Mouse (Mus musculus) layer of hippocampus, postnatal 36 days (tissue): Measurements from ENCODE around the gene Fpr1. TPM values are rescaled to one million over a fixed set of nuclear protein-coding genes. Genes with fewer than 3 reads are reported as not detected.
"Not testable (repeated sequence)": the region's sequence is repeated elsewhere in the genome, so short reads cannot be mapped to it uniquely, and the experiment has no call there.

ENCODE experiments used
- DNase-seq, 2 experiments: peaks; one replicate each; pipeline ENCODE4 v3.0.0; 2022
- total RNA-seq, 2 experiments: library from RNA; stranded (reverse); gene quantifications; 2 replicates each; pipeline ENCODE4 v1.2.3; 2021

Fpr1 gene
- total RNA-seq = not detected

DNA sequence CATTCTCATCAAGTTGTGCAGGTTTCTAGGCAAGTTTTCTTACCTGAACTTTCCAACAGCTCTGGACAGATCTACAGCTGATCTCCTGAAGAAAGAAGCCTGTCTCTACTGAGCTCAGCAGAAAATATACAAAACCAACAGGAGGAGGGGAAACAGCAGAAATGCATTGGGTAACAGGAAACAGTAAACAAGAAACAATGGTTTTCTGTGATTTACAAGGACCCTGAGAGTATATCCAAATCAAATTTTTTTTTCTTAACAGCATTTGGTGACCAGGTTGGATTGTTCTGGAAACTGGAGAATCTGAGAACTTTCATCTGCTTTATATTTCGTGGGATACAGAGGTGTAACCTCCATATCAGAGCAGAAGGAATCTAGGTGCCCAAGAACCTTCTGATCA lies at the start of gene Fpr1:
Gene Fpr1 (minus strand): TSS at position 101 of the 400 bp plus-strand sequence.
- no peak for DNase-seq

DNA sequence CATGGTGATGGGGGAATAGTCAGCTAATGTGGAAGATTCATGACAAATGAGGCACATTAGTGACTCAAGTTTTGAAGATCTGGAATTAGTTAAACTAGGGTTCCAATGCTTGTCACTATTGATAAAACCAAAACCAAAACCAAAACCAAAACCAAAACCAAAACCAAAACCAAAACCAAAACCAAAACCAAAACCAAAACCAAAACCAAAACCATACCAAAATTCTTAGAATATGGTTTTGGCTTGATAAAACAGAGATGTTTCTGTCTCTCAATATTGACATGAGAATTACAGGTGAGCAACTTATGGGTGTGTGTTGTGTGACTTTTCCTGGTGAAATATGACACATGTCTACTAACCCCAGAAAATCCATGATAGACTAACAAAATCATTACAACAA lies 34.0 kb upstream of the Fpr1 start:
- DNase-seq = no peak

DNA sequence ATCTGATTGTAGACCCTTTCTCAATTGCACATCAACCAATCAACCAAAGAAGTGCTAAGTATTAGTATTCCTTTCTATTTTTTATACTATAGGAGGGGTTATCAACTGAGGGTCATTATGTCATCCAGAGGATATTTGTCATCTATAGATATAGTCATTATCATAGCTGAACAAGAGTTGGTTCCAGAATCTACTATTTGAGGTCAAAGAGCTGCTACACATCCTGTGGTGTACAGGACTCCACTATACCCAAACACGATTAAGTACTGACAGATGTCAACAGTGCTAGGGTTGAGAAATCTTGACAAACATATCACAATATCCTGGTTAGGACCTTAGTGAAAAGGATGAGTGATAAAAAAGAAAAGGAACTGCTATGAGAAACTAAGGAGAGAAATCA lies 33.6 kb upstream of the Fpr1 start:
- DNase-seq = no peak

DNA sequence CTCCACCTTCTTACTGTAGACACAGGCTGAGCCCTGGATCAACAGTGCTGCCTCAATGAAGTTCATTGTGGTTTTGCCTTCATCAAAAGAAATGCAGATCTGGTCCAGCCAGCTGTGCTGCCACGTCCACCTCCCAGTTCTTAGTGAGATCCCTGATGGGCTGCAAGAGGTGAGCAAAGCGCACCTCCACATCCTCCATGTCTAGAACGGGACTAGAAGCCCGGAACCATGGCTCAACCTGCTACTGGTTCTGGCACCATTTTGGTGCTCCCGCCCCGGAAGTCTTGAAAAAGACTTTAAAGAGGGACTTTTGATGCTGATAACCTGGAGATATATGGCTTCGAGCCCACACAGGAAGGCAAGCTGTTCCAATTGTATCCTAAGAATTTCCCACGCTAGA lies 28.9 kb upstream of the Fpr1 start:
- DNase-seq = not testable (repeated sequence)

DNA sequence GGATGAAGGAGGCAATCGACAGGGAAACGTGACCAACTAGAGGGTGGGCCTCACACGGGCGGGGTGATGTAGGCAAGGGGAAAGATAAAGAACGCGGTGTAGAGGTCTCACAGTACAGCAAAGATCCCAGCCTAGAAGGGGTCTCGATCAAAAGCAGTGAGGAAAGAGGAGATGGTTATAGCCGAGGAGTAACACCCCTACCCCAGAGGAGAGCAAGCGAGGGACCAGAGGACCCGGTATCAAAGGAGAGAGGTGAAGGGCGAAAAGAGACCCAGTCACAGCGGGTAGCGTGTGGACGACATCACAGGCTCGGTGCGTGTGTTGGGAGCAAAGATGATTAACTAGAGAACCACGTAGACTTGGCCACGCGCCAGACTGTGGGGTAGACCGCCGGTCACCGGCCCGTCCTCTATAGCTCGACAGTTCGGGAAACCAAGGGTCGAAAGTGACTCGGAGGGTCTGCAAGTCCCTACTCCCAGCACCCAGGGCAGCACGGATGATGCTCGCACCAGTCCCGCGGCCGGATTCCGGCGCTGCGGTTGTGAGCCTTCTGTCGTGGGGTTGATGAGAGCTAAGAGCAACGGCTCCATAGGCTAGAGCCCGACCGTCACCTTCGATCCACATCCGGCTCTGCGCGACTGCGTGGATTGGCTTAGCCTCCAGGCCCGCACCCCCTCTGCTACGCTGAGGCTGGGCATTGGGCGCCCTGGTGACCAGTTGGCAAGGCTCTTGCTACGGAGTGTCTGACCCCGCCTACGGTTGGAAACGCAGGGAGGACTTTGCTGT lies 26.1 kb upstream of the Fpr1 start:
- peak; percentile 73 to 75 for DNase-seq

DNA sequence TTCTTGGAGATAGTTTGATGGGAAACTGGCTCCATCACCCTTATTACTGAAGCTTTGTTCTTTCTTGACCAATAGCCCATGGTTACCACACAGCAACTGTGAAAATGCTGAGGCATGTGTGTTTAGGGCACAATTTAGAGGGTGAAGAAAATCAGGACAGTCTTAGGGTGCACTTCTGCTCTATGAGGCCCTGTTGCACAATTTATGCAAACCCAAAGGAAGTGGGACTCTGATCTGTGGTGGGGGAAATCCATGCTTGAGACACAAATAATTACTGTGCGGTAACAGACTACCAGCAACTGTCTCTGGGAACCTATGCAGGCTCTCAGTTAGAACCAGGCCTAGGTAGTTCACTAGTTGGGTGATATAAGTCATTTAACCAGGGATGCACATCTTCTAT lies 17.0 kb upstream of the Fpr1 start:
- no peak for DNase-seq

DNA sequence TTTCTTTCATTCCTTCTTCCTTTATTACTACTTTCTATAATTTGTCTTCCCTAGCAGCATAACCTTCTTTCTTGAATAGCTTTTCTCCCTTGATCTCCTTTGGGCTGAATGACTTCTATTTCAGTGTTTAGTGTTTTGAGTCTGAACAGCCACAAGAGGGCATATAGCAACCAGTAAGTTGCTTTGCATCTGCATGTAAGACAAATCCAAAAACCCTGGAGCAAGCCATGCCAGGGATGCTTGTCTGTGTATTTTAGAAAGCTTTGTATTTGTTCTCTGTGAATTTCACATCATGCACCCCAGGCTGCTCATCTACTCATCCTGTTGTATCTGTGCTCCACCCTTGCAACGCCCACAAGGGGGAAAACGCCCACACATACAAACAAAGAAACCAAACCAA lies 15.5 kb upstream of the Fpr1 start:
- DNase-seq = no peak

DNA sequence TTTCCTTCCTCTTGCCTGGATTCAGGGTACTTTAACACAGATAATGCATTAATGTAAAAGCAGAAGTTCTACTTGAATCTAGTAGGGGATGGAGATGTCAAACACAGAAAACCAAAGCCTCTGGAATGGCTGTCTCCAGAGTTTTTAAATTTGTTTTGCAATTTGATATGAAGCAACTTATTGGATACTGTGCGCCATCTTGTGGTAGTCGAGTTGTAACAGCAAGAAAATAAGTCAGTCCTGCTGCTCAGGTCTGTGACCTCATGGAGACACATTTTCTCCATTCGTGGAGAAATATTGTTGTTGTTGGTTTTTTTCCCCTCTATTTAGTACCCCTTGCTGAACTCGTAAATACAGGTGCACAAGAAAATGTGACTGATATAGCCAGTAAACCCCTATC lies 12.3 kb upstream of the Fpr1 start:
- DNase-seq = peak in 1 of 2 experiments; percentile 33

DNA sequence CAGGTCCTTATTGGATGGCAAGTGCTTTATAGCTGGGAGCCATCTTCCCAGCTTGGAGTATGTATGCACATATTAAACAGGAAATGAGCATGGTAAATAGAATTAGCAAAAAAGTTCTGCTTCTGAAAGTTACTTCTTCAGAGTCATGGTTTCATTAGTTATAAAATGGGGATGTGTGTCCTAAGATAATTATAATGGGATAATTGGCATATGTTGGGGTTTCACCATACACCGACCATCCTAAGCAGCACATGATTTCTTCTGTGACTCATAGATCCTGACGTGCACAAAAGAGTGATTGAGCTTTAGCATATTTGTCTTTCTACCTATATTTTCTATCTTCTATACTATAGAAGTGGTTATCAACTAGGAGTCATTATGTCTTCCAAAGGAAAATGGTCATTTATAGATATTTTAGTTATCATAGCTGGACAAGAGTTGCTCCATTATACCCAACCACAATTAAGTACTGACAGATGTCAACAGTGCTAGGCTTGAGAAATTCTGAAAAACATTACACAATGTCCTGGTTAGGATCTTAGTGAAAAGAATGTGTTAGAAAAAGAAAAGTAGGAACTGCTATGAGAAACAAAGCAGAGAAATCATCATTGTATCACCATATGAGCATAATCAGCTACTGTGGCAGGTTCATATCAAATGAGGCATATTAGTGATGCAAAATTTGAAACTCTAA lies 6.1 kb upstream of the Fpr1 start:
- no peak for DNase-seq

DNA sequence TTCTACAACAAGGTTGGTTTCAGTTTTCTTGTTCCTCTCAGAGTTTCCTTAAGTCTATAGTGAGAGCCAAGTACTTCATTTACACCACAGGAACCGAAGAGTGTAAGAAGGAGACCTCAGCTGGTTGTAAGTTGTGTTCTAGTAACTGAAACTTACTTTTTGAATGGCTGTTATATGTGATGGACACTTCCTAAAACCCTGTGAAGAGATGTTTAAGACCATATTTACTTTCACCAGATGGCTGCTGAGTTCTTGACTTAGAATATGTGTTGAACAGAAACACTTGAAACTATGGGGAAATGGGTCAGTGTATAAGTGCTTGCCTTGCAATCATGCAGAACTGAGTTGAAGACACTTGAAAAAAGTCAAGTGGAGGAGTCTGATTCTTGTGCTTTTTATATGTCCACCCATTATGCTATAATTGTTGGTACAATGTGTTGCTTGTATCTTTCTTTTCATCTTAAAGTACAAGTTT lies 4.1 kb upstream of the Fpr1 start, which contains the start of the genes Fpr2 and Fpr3:
Gene Fpr2 (plus strand): TSS at position 51 of the 475 bp plus-strand sequence.
Gene Fpr3 (plus strand): TSS at position 79 of the 475 bp plus-strand sequence.
- no peak for DNase-seq

DNA sequence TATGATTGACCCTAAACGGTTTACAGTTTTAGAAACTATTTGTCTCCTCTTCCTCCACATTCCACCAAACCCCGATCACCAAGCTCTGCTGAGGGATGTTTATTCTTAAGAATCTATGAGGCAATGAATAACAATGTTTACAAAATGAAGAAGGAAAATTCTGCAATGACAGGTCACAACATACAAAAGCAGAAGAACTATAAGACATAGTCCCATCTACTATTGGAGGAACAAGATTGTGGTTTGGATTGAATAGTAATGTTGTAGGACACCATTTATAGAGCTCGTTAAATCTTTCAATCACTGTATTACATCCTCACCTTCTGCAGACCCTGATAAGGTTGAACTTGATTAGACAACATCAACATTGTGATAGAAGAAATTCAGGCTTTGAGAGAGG lies 1.1 kb downstream of the Fpr1 start:
- DNase-seq = no peak

DNA sequence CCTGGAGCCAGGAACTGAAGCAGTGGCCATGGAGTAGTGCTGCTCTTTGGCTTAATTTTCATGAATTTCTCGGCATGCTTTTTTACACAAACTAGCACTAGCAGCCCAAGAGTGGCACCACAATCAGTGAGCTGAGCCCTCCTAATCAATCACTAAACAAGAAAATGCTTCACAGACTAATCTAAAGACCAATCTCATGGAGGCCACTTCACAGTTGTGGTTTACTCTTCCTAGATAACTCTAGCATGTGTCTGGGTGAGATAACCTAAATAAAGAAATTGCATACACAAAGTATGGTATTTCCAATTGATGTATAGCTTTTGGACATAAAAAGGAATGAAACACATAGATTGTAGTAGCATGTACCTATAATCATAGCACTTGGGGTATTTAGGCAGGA lies 4.4 kb downstream of the Fpr1 start:
- no peak for DNase-seq

DNA sequence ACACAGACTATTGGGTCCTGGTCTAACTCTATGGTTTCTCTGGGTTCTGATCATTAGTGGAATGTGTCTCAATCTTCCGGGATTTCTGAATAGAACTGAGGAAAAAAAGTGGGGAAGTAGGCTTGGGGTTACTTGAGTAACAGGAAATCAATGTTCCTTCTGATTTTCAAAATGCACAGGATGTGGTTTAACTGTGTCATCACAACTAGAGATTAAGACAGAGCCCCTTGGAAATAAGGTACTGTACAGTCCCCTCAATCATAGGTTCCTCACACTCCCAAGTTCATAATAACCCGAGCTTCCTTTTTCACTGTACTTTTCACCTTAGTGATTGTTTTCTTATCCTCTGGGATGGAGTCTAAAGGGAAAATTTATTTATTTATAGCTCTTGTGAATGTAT lies 12.0 kb downstream of the Fpr1 start:
- DNase-seq = no peak

DNA sequence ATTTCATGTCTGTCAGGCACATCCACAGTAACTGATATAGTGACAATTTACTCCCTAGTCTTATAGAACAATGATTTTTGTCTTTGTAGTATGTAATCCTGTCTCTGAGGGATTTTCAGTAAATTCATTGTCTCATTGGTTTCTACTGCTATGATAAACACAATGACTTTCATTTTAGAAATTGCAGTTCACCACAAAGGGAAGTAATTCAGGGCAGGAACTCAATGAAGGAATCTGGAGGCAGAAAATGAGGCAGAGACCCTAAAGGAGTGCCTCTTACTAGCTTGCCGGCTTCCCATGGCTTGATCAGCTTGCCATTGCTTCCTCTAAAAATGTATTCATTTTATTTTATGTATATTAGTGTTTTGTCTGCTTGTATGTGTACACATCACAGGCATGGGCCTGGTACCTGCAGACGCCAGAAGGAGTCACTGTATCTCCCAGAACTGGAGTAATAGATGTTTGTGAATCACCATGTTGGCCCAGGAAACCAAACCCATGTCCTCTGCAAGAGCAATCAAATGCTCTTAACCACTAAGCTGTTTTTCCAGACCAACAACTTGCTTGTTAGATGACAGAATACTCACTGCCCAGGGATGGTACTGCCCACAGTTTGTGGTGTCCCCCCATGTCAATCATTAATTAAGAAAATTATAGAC lies 12.7 kb downstream of the Fpr1 start:
- DNase-seq = no peak

DNA sequence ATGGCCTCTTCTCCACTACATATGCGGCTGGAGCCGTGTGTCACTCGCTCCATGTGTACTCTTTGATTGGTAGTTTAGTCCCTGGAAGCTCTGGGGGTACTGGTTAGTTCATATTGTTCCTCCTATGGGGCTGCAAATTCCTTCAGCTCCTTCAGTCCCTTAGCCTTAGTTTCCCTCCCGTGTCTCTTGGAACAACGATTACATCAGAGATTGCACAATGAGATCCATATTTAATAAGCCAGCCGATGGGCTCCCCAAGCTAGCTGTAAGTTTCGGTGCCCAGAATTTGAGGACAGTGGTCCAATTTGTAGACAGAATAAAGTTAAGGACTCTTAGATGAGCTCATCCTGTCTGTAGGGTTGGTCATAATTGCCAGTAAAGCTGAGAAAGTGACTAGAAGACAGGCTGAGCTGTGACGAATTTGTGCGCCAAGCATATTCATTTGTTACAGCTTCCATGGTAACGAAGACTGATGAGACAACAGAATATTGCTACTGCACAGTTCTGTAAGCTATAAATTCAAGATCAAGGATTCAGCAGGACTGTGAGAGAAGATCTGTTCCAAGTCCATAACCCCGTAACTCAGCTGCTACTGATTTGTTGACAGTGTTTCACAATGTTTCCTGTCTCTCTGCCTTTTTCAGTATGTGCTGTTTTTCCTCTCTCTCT lies 16.8 kb downstream of the Fpr1 start:
- DNase-seq = peak in 1 of 2 experiments; percentile 8

DNA sequence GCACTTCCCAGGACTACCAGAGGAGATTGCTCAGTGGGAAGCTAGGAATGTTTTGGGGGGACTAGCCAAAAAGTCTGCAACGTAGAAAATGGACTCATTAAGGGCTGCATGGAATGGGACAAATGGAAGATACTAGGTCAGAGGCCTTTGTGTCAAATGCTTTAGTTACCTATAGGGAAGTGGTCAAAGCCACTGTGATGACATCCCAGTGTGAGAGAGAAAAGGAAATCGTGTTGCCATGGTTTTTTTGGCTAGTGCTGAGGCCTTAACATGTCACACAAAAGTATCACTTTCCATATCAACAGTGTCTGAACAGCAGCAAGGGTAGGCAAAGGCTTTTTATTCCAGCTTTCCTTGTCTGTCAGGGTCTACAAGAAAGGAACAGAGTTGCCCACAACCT lies 18.6 kb downstream of the Fpr1 start:
- no peak for DNase-seq

DNA sequence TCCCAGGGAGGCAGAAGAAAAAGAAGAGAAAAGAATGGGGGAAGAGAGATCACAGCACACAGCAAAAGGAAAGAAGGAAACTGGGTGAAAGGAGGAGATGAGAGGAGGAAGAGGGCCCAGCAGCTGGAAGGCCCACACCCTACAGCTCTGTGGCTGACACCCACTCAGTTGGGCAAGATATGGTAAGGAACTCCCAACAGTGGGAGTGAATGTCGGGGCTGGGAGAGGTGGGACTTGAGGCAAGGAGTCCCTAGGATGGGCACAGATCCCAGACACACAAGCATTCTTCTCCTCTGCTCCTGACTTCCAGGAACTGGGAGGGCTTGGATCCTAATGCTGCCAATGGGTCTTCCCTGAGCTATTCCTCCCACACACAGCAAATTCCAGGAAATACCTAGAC lies 21.4 kb downstream of the Fpr1 start:
- DNase-seq = no peak

DNA sequence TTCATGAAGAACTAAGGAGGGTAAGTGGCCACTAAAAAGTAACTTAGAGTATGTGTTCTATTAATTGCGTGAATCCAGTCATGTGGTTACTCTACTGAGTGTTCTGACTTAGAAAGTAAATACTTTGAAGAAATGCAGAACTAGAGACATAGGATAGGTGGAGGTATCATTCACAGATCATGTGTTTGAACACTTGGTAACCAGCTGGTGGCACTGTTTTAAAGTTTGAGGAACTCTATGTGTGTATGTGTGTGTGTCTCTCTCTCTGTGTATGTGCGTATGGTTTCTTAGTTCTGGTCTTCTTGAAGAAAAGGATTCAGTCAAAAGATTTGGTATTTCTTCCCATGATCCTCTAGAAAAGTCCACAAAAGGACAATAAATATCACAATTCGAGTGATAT lies 23.6 kb downstream of the Fpr1 start:
- DNase-seq = no peak

DNA sequence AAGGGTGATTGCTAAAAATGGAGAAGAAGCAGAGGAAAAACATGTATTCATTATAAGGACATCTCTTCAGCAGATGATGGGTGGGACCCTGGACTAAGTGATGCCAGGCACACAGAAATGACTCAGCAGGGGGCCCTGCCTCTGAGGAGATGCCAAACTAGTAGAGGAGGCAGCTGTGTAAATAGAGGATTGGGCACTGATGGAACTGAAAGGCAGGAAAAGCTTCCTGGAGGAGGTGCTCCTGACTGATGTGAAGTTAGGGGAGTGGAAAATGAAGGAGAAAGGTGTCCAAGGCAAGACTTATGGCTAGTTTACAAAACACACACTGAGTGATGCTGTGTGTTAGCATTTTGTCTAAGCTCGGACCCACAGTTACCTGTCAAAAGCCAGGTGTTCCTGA lies 26.3 kb downstream of the Fpr1 start:
- no peak for DNase-seq

DNA sequence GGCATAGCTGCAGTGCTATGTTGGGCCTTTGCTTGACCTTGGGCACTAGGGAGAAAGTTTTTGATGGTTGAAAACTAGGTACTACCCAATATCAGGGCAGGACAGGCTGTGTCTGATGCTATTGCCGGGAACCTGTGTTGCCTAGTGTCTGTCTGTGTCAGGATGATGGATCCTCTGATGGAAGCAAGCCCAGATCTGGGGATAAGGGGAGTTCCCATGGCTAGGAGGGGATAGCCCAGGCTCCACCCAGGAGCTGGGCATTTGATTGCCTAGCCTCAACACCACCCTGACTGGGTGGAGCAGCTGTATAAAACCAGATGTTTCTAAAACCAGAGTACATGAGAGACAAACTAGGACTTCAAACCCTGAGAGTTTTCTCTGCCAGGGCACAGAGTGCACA lies 27.1 kb downstream of the Fpr1 start:
- DNase-seq = no peak

DNA sequence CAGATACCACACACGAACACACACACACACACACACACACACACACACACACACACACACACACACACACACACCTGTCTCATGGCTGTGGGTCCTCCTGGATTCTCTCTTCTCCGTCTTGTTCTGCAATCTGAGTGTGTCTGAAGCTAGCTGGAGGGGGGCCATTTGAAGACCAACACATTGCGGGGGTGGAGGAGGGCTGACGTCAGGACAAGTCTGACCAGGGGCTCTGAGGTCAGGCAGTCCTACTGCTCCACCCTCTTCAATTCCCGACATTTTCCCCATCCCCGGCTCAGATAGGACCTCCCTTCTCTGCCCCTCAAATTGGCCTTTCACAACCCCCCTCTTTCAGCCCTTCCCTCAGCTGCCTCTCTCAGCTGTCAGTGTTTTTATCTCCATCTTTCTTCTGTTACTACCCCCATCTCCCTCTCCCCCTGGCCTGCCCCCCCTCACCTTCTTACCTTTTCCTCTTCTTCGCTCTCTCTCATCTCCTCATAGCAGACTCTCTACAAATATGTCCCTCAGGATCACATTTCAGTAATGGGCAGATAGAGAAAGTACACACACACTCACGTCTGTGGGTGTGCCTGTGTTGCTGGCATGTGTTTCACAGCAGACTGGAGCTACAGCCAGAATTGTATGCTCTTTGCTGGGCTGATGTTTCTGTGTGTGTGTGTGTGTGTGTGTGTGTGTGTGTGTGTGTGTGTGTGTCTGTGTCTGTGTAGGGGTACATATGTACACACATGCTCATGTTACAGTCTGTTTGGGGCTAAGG lies 28.5 kb downstream of the Fpr1 start, which contains the start of gene Has1:
Gene Has1 (minus strand): TSS at position 142 of the 775 bp plus-strand sequence.
- DNase-seq = no peak
